Mouse (Mus musculus) spleen, adult 2 months (tissue): ENCODE data around the gene Inpp5a. TPM values are rescaled to one million over a fixed set of nuclear protein-coding genes. Genes with fewer than 3 reads are reported as not detected.

ENCODE experiments used
- DNase-seq, 2 experiments: peaks; one replicate each; pipeline versions ENCODE4 v3.0.0 to v3.0.0-alpha.2; 2012 to 2021; ENCODE audit warnings: low spot score in 2 of 2, low read depth in 1 of 2
- H3K27ac ChIP-seq: fragments of 200-500 bp; 2 replicates; pipeline ENCODE4 v1.5.1; 2012; ENCODE audit warnings: low read length, inconsistent platforms; ENCODE audit not compliant: insufficient read depth
- H3K27me3 ChIP-seq: fragments of 200-500 bp; 2 replicates; pipeline ENCODE4 v1.6.1; 2012; ENCODE audit warnings: mild to moderate bottlenecking, moderate library complexity, low read length, inconsistent platforms; ENCODE audit not compliant: control insufficient read depth, insufficient read depth
- H3K36me3 ChIP-seq: fragments of 200-500 bp; 2 replicates; pipeline ENCODE4 v1.6.1; 2012; ENCODE audit warnings: mild to moderate bottlenecking, low read length, inconsistent platforms; ENCODE audit not compliant: control insufficient read depth, insufficient read depth
- H3K4me1 ChIP-seq: fragments of 200-500 bp; 2 replicates; pipeline ENCODE4 v1.6.1; 2011; ENCODE audit warnings: inconsistent platforms; ENCODE audit not compliant: control insufficient read depth, insufficient read depth, insufficient read length
- H3K4me3 ChIP-seq: fragments of 200-500 bp; 2 replicates; pipeline ENCODE4 v1.5.1; 2011; ENCODE audit warnings: mild to moderate bottlenecking, inconsistent platforms; ENCODE audit not compliant: insufficient read depth, insufficient read length; ENCODE audit errors: extremely low read depth
- CTCF ChIP-seq: fragments of 200-500 bp; IDR thresholded peaks from 2 replicates; pipeline ENCODE4 v1.5.1; 2011; ENCODE audit warnings: mild to moderate bottlenecking, inconsistent platforms; ENCODE audit not compliant: insufficient read depth, insufficient read length, insufficient replicate concordance; ENCODE audit errors: extremely low read depth
- POLR2A ChIP-seq: fragments of 200-500 bp; IDR thresholded peaks from 2 replicates; pipeline ENCODE4 v1.6.1; 2011; ENCODE audit warnings: low read depth, low read length, inconsistent platforms
- WGBS: fragments of 180-500 bp; shearing (Covaris S2); methylation state at CpG from one replicate; pipeline ENCODE4 v1.1.7; 2018; 5-methylcytosine and 5-hydroxymethylcytosine counted together
- polyA plus RNA-seq: library from polyadenylated mRNA; depleted of rRNA; stranded (reverse); fragments of >200 nt; gene quantifications from 2 replicates; pipeline ENCODE4 v1.2.3, GENCODE M21; 2012

Gene Inpp5a
- polyA plus RNA-seq, 1 experiment = 10.3 TPM

- no peak overlapping the region for H3K27ac ChIP-seq
- DNase-seq = no peak
- no peak for TF ChIP-seq POLR2A
- no peak for TF ChIP-seq CTCF
- H3K36me3 ChIP-seq = no peaks in the 10 kb centered on the region
- 90% methylated on average over 8 of the region's 8 CpGs for WGBS
- no peak overlapping the region for H3K4me3 ChIP-seq
- no peaks in the 10 kb centered on the region for H3K27me3 ChIP-seq
- no peaks in the 10 kb centered on the region for H3K4me1 ChIP-seq
Observed at GRCm38 (mm10) chr7:139445621-139446020, 56.7 kb downstream of the Inpp5a start.

GRCm38 (mm10) chr7:139447381-139447780 is 58.5 kb downstream of the Inpp5a start:
- no peak overlapping the region for H3K27ac ChIP-seq
- H3K4me1 ChIP-seq = no peaks in the 10 kb centered on the region
- no peak for DNase-seq
- 72% methylated on average over 3 of the region's 3 CpGs for WGBS
- H3K4me3 ChIP-seq = no peak overlapping the region
- no peak for TF ChIP-seq CTCF
- TF ChIP-seq POLR2A = no peak
- H3K27me3 ChIP-seq = no peaks in the 10 kb centered on the region
- no peaks in the 10 kb centered on the region for H3K36me3 ChIP-seq

- no peaks in the 10 kb centered on the region for H3K27me3 ChIP-seq
- H3K27ac ChIP-seq = no peak overlapping the region
- no peak for DNase-seq
- TF ChIP-seq CTCF (no peak), POLR2A (no peak)
- WGBS = 89% methylated on average over 16 of the region's 16 CpGs
- H3K36me3 ChIP-seq = no peaks in the 10 kb centered on the region
- H3K4me1 ChIP-seq = no peaks in the 10 kb centered on the region
- no peak overlapping the region for H3K4me3 ChIP-seq
Observed at GRCm38 (mm10) chr7:139450186-139450998, 61.5 kb downstream of the Inpp5a start.

GRCm38 (mm10) chr7:139451711-139452110 is 62.8 kb downstream of the Inpp5a start:
- Histone ChIP-seq H3K4me1 (no peaks in the 10 kb centered on the region), H3K4me3 (no peak overlapping the region), H3K27me3 (no peaks in the 10 kb centered on the region), H3K27ac (no peak overlapping the region), H3K36me3 (no peaks in the 10 kb centered on the region)
- WGBS = 95% methylated on average over 5 of the region's 5 CpGs
- no peak for DNase-seq
- TF ChIP-seq CTCF (no peak), POLR2A (no peak)

GRCm38 (mm10) chr7:139452199-139452598 is 63.3 kb downstream of the Inpp5a start:
- H3K36me3 ChIP-seq = no peaks in the 10 kb centered on the region
- no peaks in the 10 kb centered on the region for H3K27me3 ChIP-seq
- no peak for TF ChIP-seq CTCF
- no peak for TF ChIP-seq POLR2A
- H3K27ac ChIP-seq = no peak overlapping the region
- no peak overlapping the region for H3K4me3 ChIP-seq
- H3K4me1 ChIP-seq = no peaks in the 10 kb centered on the region
- no peak for DNase-seq
- 47% methylated on average over 2 of the region's 2 CpGs for WGBS

GRCm38 (mm10) chr7:139453198-139453597 is 64.3 kb downstream of the Inpp5a start:
- no peak for DNase-seq
- Histone ChIP-seq H3K4me1 (no peaks in the 10 kb centered on the region), H3K4me3 (no peak overlapping the region), H3K27me3 (no peaks in the 10 kb centered on the region), H3K27ac (no peak overlapping the region), H3K36me3 (no peaks in the 10 kb centered on the region)
- 15% methylated on average over 1 of the region's 1 CpGs for WGBS
- TF ChIP-seq CTCF = no peak
- TF ChIP-seq POLR2A = no peak

GRCm38 (mm10) chr7:139454285-139454684 is 65.4 kb downstream of the Inpp5a start:
- no peaks in the 10 kb centered on the region for H3K27me3 ChIP-seq
- WGBS = 81% methylated on average over 3 of the region's 3 CpGs
- H3K4me1 ChIP-seq = no peaks in the 10 kb centered on the region
- H3K27ac ChIP-seq = no peak overlapping the region
- no peak for TF ChIP-seq CTCF
- no peak for TF ChIP-seq POLR2A
- H3K4me3 ChIP-seq = no peak overlapping the region
- no peak for DNase-seq
- no peaks in the 10 kb centered on the region for H3K36me3 ChIP-seq
